Mouse (Mus musculus) limb, embryonic 13.5 days (tissue): Measurements from ENCODE around the gene Ackr3. TPM values are rescaled to one million over a fixed set of nuclear protein-coding genes. Genes with fewer than 3 reads are reported as not detected.
A peak's percentile ranks its signal among the peaks of the same experiment; 100 is the strongest.

Source experiments
- ATAC-seq: fragments of 200-750 bp; cut with Nextera tagmentation; 2 replicates; pipeline ENCODE4 v1.8.0; 2017; ENCODE audit warnings: low read depth, moderate number of reproducible peaks, moderate TSS enrichment; ENCODE audit not compliant: low FRiP score
- H3K27ac ChIP-seq: fragments of 300-500 bp; sonication (generic); 2 replicates; pipeline ENCODE4 v1.5.1; 2015; ENCODE audit warnings: inconsistent platforms, mild to moderate bottlenecking, moderate library complexity
- H3K27me3 ChIP-seq: fragments of 300-500 bp; sonication (generic); 2 replicates; pipeline ENCODE4 v1.6.1; 2015; ENCODE audit warnings: mild to moderate bottlenecking, inconsistent platforms
- H3K36me3 ChIP-seq: fragments of 300-500 bp; sonication (generic); 2 replicates; pipeline ENCODE4 v1.6.1; 2015; ENCODE audit warnings: inconsistent platforms, mild to moderate bottlenecking, moderate library complexity
- H3K4me1 ChIP-seq: fragments of 300-500 bp; sonication (generic); 2 replicates; pipeline ENCODE4 v1.6.1; 2015; ENCODE audit warnings: inconsistent platforms
- H3K4me2 ChIP-seq: fragments of 300-500 bp; sonication (generic); replicated peaks from 2 replicates; pipeline ENCODE4 v1.6.1; 2015; ENCODE audit warnings: inconsistent platforms, mild to moderate bottlenecking, moderate library complexity
- H3K4me3 ChIP-seq: fragments of 300-500 bp; sonication (generic); 2 replicates; pipeline ENCODE4 v1.5.1; 2015; ENCODE audit warnings: moderate library complexity, mild to moderate bottlenecking, inconsistent platforms
- H3K9ac ChIP-seq: fragments of 300-500 bp; sonication (generic); 2 replicates; pipeline ENCODE4 v1.6.1; 2015; ENCODE audit warnings: mild to moderate bottlenecking, inconsistent platforms
- H3K9me3 ChIP-seq: fragments of 300-500 bp; sonication (generic); 2 replicates; pipeline ENCODE4 v1.6.1; 2016; ENCODE audit warnings: inconsistent platforms
- WGBS: fragments of 180-500 bp; shearing (Covaris S2); methylation state at CpG from one replicate; pipeline ENCODE4 v1.1.7; 2015; 5-methylcytosine and 5-hydroxymethylcytosine counted together
- polyA plus RNA-seq: library from polyadenylated mRNA; unstranded; fragments of >200 nt; fragmentation: Nextera tagmentation; extraction: Ambion mirVana; gene quantifications from 2 replicates; pipeline ENCODE4 v1.2.1, GENCODE M21; 2015

Ackr3 gene
- polyA plus RNA-seq: 40.5 and 41.7 TPM in 2 replicates

DNA sequence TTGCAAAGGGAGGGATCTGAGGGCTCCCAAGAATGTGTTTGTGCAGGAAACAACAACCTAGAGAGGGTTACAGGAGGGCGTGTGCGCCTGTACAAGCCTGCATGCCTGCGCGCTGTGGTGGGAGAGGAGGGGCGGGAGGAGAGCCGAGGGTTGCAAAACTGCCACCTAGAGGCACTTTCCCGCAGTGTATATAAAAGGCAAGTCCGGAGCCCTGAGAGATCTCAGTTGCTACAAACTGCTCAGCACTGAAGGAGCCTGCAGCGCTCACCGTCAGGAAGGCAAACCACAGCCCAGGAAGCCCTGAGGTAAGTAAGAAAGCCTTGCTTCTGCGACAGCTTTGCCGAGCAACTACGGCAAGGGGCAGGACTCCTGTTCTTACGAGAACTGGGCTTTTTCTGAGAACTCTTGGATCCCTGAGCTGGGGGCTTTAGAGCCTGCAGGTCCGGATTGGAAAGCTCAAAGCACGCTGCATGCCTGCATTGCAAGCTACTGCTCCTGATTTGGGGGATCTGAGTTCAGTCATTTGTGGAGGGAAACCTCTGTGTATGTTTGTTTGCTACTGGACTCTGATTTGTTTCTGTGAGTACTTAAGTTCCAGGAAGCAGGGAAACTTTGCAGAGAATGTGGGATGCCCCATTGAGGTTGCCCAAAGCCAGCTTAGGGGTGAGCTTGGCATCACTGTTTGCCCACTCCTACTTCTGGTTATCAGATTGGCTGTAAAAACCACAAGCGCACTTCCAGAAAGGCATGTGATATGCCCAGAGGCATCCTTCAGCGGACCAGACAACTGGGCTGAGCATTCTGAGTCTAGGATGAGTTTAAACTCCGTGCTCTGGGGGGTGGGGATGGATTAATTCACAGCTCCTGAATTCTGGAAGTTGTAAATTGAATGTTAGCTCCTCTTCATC is at the start of gene Ackr3:
Gene Ackr3, plus strand, starts transcription at position 198 of the 908 bp plus-strand sequence.
- ATAC-seq: peak; percentile 82
- H3K9me3 ChIP-seq: no peaks in the 10 kb centered on the region
- WGBS: 2% methylated on average over 19 of the region's 19 CpGs
- H3K9ac ChIP-seq: peak within 1 kb of the TSS; percentile 85
- H3K36me3 ChIP-seq: no peaks in the 10 kb centered on the region
- H3K27ac ChIP-seq: peak within 1 kb of the TSS; percentile 81
- peak within 1 kb of the TSS; percentile 71 for H3K4me3 ChIP-seq
- peak within 1 kb of the TSS; percentile 66 for H3K4me2 ChIP-seq
- peaks cover 56% of the 10 kb centered on the region for H3K4me1 ChIP-seq
- peaks cover 31% of the 10 kb centered on the region for H3K27me3 ChIP-seq

DNA sequence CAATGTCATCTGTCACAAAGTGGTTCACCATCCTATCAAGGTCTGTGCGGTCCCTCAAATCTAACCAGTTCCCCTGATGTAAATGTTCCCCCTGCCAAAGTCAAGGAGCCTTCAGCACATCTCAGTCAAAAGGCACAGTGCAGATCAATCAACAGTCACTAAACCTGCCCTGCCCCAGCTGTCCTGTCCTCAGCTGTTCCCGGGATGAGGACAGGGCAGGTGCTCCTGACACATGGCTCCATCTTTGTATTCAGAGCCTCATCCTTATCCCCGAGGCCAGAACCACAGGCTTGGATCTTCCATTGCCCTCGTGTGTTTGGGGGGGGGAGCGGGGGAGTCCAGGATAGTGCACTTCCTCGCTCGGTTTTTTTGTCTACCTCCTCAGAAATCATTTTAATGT is 47.2 kb upstream of the Ackr3 start:
- Histone ChIP-seq H3K27ac (no peak overlapping the region), H3K4me1 (peaks cover 25% of the 10 kb centered on the region), H3K36me3 (no peaks in the 10 kb centered on the region), H3K4me2 (no peak overlapping the region), H3K9ac (no peak overlapping the region), H3K4me3 (no peak overlapping the region), H3K27me3 (no peaks in the 10 kb centered on the region), H3K9me3 (no peaks in the 10 kb centered on the region)
- WGBS: 61% methylated on average over 7 of the region's 7 CpGs
- ATAC-seq: no peak

DNA sequence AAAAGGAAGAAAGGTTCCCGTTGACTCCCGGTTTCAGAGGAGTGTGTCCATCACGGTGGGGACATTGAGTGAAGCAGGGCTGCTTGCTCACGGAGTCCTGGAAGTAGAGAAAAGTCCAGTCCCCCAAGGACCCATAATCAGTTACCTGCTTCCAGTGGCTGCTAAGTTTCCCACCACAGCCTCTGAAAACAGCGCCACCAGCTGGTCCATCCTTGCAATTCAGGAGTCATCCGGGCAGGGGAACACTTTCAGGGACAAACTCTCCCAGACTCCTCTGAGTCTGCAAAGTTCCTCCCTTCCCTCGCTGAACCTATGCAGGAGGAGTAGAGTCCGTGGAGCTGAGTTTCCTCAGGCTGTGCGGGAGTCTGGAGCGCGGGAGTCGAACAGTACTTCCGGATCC is 43.9 kb upstream of the Ackr3 start:
- Histone ChIP-seq H3K27me3 (no peaks in the 10 kb centered on the region), H3K4me3 (no peak overlapping the region), H3K27ac (no peak overlapping the region), H3K9me3 (no peaks in the 10 kb centered on the region), H3K4me1 (peaks cover 25% of the 10 kb centered on the region), H3K4me2 (0 out of 2 replicates have a peak overlapping the region, but pooled peaks have one; percentile 3), H3K9ac (no peak overlapping the region), H3K36me3 (no peaks in the 10 kb centered on the region)
- ATAC-seq: no peak
- WGBS: 42% methylated on average over 13 of the region's 13 CpGs

DNA sequence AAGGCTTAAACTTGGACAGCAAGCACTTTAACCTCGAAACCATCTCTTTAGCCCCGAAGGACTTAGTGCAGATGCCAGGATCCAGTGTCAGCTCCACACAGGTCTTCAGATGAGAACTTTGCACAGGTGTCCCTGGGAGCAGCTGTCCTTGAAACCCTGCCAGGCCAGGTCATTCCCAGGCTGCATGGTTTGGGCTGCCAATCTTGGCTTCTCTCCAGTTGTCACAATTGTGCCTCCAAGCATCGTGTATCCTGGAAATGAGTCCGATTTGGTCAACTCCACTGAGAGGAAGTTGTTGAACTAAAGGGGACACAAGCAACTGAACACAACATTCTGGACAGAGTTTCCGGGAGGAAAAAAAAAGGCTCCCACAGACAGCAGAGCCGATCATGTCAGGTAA is 42.2 kb upstream of the Ackr3 start:
- WGBS: 76% methylated on average over 6 of the region's 6 CpGs
- no peaks in the 10 kb centered on the region for H3K27me3 ChIP-seq
- H3K27ac ChIP-seq: no peak overlapping the region
- no peak overlapping the region for H3K9ac ChIP-seq
- no peak overlapping the region for H3K4me2 ChIP-seq
- ATAC-seq: no peak
- no peaks in the 10 kb centered on the region for H3K36me3 ChIP-seq
- no peaks in the 10 kb centered on the region for H3K9me3 ChIP-seq
- no peak overlapping the region for H3K4me3 ChIP-seq
- peaks cover 28% of the 10 kb centered on the region for H3K4me1 ChIP-seq

DNA sequence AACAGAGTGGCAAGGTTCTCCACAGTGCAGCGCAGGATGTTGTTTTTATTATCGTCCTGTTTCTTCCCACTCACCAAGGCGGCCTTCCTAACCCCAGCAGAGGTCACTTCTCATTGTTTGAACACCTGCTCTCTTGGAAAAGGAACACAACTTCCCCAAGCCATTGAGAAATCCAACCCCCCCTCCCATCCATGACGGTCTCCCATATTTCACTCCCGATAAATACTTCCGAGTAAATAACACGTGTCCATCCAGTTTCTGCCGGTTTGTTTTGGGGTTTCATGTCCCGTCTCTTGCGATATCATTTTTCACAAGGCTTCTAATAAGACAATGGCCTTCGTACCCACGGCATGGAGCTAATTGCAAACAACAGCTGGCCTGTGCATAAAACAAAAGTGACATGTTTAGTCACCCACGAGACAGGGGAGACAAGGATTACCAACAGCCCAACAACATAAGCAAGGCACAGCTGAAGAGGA is 41.4 kb upstream of the Ackr3 start:
- WGBS: 68% methylated on average over 13 of the region's 13 CpGs
- ATAC-seq: peak; percentile 71
- H3K9me3 ChIP-seq: no peaks in the 10 kb centered on the region
- peaks cover 31% of the 10 kb centered on the region for H3K4me1 ChIP-seq
- H3K27me3 ChIP-seq: no peaks in the 10 kb centered on the region
- no peak overlapping the region for H3K9ac ChIP-seq
- no peak overlapping the region for H3K4me3 ChIP-seq
- no peaks in the 10 kb centered on the region for H3K36me3 ChIP-seq
- no peak overlapping the region for H3K27ac ChIP-seq
- no peak overlapping the region for H3K4me2 ChIP-seq

DNA sequence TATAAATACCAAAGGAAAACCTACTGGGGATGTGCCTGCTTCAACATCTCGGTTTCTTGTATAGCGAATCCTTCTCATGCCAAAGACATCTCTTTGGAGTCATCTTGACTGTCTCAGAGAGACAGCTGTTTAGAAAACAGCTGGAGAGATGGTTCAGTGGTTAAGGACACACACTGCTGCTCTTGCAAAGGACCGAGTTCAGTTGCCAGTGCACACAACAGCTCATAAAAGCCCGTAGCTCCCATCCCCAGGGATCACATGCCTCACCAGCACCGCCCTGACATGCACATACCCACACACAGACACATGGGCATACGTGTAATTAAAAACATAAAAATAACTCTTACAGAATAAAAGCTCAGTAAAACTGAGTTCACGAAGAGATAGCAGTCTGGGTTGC is 40.6 kb upstream of the Ackr3 start:
- no peak for ATAC-seq
- H3K27ac ChIP-seq: peak overlapping the region; percentile 49; the same call in 1 of the 2 replicates

DNA sequence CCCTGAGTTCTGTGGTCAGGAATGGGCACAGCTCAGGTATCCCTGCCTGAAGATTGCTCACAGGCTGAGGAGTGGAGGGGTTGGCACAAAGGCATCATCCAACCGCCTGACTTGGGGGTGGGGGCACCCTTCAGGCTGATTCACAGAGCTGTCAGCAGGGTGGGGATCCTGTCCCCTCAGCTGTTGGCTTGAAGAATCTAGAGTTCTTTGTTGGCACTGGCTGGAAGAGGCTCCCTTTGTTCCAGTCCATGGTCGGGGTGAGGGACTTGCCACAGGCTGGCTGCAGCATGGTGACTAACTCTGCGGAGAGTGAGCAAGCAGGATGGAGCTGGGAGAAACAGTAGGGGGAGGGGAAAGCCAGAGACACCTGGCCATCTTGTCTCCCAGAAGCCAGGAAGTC is 39.5 kb upstream of the Ackr3 start:
- no peak for ATAC-seq
- H3K9me3 ChIP-seq: no peaks in the 10 kb centered on the region
- 45% methylated on average over 3 of the region's 3 CpGs for WGBS

More for the DNA sequence above, 40.6 kb upstream of the Ackr3 start:
- Histone ChIP-seq H3K9ac (no peak overlapping the region), H3K9me3 (no peaks in the 10 kb centered on the region), H3K4me1 (peaks cover 31% of the 10 kb centered on the region), H3K4me2 (no peak overlapping the region), H3K36me3 (no peaks in the 10 kb centered on the region), H3K27me3 (no peaks in the 10 kb centered on the region), H3K4me3 (no peak overlapping the region)
- 44% methylated on average over 7 of the region's 7 CpGs for WGBS

DNA sequence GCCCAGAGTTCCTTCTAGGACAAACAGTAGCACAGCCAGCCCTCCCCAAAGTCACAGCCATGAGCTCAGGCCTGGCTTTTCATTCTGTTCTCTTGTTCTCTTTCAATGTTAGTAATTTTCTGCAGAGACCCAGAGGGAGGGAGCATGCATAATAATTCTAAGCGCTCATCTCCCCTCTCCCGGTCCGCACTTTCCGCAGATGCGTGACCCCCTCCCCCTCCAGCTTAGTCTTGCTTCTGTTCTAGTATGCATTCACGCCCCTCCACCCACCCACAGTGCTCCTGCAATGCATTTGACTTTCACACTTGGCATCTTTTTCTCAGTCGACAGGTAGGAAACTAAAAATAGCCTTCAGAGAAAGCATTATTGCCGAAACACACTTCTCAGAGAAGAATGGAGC is 29.4 kb upstream of the Ackr3 start:
- no peak overlapping the region for H3K4me3 ChIP-seq
- no peak overlapping the region for H3K9ac ChIP-seq
- H3K27ac ChIP-seq: no peak overlapping the region
- H3K9me3 ChIP-seq: no peaks in the 10 kb centered on the region
- no peak overlapping the region for H3K4me2 ChIP-seq
- 61% methylated on average over 8 of the region's 8 CpGs for WGBS
- no peaks in the 10 kb centered on the region for H3K36me3 ChIP-seq
- no peak for ATAC-seq
- 0 out of 2 replicates have a peak, but pooled peaks cover 3% of the 10 kb centered on the region for H3K27me3 ChIP-seq
- H3K4me1 ChIP-seq: peaks cover 39% of the 10 kb centered on the region

More for the DNA sequence above, 39.5 kb upstream of the Ackr3 start:
- Histone ChIP-seq H3K27ac (no peak overlapping the region), H3K27me3 (no peaks in the 10 kb centered on the region), H3K4me2 (no peak overlapping the region), H3K4me1 (peaks cover 31% of the 10 kb centered on the region), H3K36me3 (no peaks in the 10 kb centered on the region), H3K4me3 (no peak overlapping the region), H3K9ac (no peak overlapping the region)

DNA sequence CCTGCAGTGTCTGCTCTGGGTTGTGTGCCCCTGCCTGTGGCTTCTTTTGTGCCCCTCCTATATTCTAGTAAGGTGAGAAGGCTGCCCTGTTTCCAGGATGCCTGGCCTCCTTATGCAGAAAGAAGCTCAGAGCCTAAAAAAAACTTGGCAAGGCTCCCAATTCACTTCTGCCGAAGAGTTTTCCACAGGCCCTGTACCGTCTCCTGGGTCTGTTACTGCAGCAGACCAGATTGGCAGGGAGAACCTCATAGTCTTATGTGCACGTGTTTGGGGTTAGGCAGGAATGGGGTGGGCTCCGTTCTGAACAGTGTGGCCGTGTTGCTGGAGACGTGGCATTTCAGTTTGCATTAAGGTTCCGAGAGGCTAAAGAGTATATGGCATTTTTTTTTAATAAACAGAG is 27.6 kb upstream of the Ackr3 start:
- WGBS: 18% methylated on average over 7 of the region's 7 CpGs
- Histone ChIP-seq H3K36me3 (no peaks in the 10 kb centered on the region), H3K9me3 (no peaks in the 10 kb centered on the region), H3K4me3 (no peak overlapping the region), H3K4me2 (peak overlapping the region; percentile 23; the same call in 1 of the 2 replicates), H3K9ac (no peak overlapping the region), H3K27ac (peak overlapping the region; percentile 67; the same call in 1 of the 2 replicates), H3K27me3 (0 out of 2 replicates have a peak, but pooled peaks cover 6% of the 10 kb centered on the region), H3K4me1 (peaks cover 35% of the 10 kb centered on the region)
- ATAC-seq: peak; percentile 85

DNA sequence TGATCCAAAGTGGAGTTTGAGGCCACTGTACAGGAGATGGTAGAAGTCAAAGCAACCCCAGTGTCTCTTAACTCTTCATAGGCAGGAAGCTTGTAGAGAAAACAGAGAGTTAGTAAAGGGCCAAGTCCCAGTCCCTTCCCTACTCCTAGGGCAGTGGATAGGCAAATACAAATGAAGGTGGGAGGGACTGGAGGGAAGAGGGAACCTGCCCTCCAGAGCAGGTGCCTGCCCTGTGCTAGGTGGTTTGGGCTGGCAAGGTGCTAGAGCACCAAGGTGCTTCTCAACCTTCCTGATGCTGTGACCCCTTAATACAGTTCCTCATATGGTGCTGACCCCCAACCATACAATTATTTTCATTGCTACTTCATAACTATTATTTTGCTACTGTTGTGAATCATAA is 26.2 kb upstream of the Ackr3 start:
- no peak overlapping the region for H3K4me2 ChIP-seq
- H3K36me3 ChIP-seq: no peaks in the 10 kb centered on the region
- no peak overlapping the region for H3K9ac ChIP-seq
- ATAC-seq: no peak
- H3K9me3 ChIP-seq: no peaks in the 10 kb centered on the region
- no peak overlapping the region for H3K27ac ChIP-seq
- no peak overlapping the region for H3K4me3 ChIP-seq
- 0 out of 2 replicates have a peak, but pooled peaks cover 6% of the 10 kb centered on the region for H3K27me3 ChIP-seq
- H3K4me1 ChIP-seq: peaks cover 38% of the 10 kb centered on the region

DNA sequence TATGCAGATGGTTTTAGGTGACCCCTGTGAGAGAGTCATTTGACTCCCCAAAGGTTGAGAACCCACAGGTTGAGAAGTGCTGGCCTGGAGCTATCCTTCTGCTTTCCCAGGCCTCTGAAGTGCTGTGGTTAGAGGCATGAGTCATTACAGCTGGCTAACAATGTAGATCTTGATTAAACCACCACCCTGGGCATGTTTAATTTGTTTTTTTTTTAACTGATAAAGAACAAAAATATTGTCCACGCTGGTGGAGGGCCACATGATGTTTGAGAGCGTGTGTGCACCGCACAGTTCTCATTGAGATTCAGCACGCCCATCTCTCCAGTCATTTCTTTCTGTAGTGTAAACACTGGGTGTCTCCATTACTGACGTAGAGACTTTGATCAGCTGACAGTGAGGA is 25.8 kb upstream of the Ackr3 start:
- peaks cover 40% of the 10 kb centered on the region for H3K4me1 ChIP-seq

DNA sequence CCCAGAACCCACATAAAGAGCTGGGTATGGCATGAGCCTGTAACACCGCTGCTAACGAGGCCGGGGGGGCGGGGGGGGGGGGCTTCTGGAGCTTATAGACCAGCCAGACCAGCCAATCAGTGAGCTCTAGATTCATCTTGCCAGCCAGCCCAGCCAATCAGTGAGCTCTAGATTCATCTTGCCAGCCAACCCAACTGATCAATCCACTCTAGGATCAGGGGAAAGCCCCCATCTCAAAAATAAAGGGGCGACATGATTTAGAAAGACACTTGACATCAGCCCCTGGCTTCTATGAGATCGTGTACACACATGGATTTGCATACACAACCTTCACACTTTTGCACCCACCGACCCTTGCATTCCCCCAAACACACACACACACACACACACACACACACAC is 23.3 kb upstream of the Ackr3 start:
- peaks cover 29% of the 10 kb centered on the region for H3K4me1 ChIP-seq
- no peak overlapping the region for H3K4me3 ChIP-seq
- no peak overlapping the region for H3K4me2 ChIP-seq
- WGBS: 78% methylated on average over 7 of the region's 7 CpGs
- no peak overlapping the region for H3K27ac ChIP-seq
- 0 out of 2 replicates have a peak, but pooled peaks cover 3% of the 10 kb centered on the region for H3K27me3 ChIP-seq
- no peak for ATAC-seq
- no peak overlapping the region for H3K9ac ChIP-seq
- no peaks in the 10 kb centered on the region for H3K36me3 ChIP-seq
- no peaks in the 10 kb centered on the region for H3K9me3 ChIP-seq

More for the DNA sequence above, 25.8 kb upstream of the Ackr3 start:
- 70% methylated on average over 5 of the region's 5 CpGs for WGBS
- Histone ChIP-seq H3K4me3 (no peak overlapping the region), H3K9me3 (no peaks in the 10 kb centered on the region), H3K4me2 (no peak overlapping the region), H3K27me3 (0 out of 2 replicates have a peak, but pooled peaks cover 3% of the 10 kb centered on the region), H3K36me3 (no peaks in the 10 kb centered on the region), H3K9ac (no peak overlapping the region), H3K27ac (no peak overlapping the region)
- no peak for ATAC-seq
